Mouse (Mus musculus) embryonic facial prominence, embryonic 14.5 days (tissue): Measurements from ENCODE around the gene Cdkn3. TPM values are rescaled to one million over a fixed set of nuclear protein-coding genes. Genes with fewer than 3 reads are reported as not detected.
"Not testable (repeated sequence)": the region's sequence is repeated elsewhere in the genome, so short reads cannot be mapped to it uniquely, and the experiment has no call there.

Experiments used
- ATAC-seq: fragments of 200-750 bp; cut with Nextera tagmentation; 2 replicates; pipeline ENCODE4 v1.8.0; 2017; ENCODE audit warnings: low read depth, moderate number of reproducible peaks, moderate TSS enrichment
- DNase-seq: peaks from one replicate; pipeline ENCODE4 v3.0.0-alpha.2; 2015; ENCODE audit warnings: low spot score
- H3K27ac ChIP-seq: fragments of 300-500 bp; sonication (generic); replicated peaks from 2 replicates; pipeline ENCODE4 v1.5.1; 2014; ENCODE audit warnings: low read depth, mild to moderate bottlenecking, low read length, moderate library complexity
- H3K27me3 ChIP-seq: fragments of 300-500 bp; sonication (generic); replicated peaks from 2 replicates; pipeline ENCODE4 v1.6.1; 2014; ENCODE audit warnings: low read length; ENCODE audit not compliant: control insufficient read depth, insufficient read depth
- H3K36me3 ChIP-seq: fragments of 300-500 bp; sonication (generic); 2 replicates; pipeline ENCODE4 v1.6.1; 2014; ENCODE audit warnings: low read length, mixed read lengths; ENCODE audit not compliant: control insufficient read depth, insufficient read depth
- H3K4me1 ChIP-seq: fragments of 300-500 bp; sonication (generic); 2 replicates; pipeline ENCODE4 v1.6.1; 2014; ENCODE audit warnings: antibody characterized with exemption, low read length; ENCODE audit not compliant: control insufficient read depth, insufficient read depth
- H3K4me2 ChIP-seq: fragments of 300-500 bp; sonication (generic); 2 replicates; pipeline ENCODE4 v1.6.1; 2014; ENCODE audit warnings: low read depth, mild to moderate bottlenecking, low read length, moderate library complexity, mixed read lengths
- H3K4me3 ChIP-seq: fragments of 300-500 bp; sonication (generic); 2 replicates; pipeline ENCODE4 v1.5.1; 2014; ENCODE audit warnings: low read depth, mild to moderate bottlenecking, low read length
- H3K9ac ChIP-seq: fragments of 300-500 bp; sonication (generic); 2 replicates; pipeline ENCODE4 v1.6.1; 2014; ENCODE audit warnings: low read depth, mild to moderate bottlenecking, low read length, moderate library complexity, mixed read lengths
- H3K9me3 ChIP-seq: fragments of 300-500 bp; sonication (generic); 2 replicates; pipeline ENCODE4 v1.6.1; 2016; ENCODE audit warnings: low read length; ENCODE audit not compliant: control insufficient read depth
- WGBS: fragments of 180-500 bp; shearing (Covaris S2); extraction: QIAGEN DNeasy Blood & Tissue Kit; methylation state at CpG from one replicate; pipeline ENCODE4 v1.1.7; 2014; 5-methylcytosine and 5-hydroxymethylcytosine counted together
- polyA plus RNA-seq: library from polyadenylated mRNA; unstranded; fragments of >200 nt; fragmentation: Nextera tagmentation; extraction: Ambion mirVana; gene quantifications from 2 replicates; pipeline ENCODE4 v1.2.1, GENCODE M21; 2014

Cdkn3 gene
- polyA plus RNA-seq, 1 experiment from 2014 or later = 42.6 TPM

DNA sequence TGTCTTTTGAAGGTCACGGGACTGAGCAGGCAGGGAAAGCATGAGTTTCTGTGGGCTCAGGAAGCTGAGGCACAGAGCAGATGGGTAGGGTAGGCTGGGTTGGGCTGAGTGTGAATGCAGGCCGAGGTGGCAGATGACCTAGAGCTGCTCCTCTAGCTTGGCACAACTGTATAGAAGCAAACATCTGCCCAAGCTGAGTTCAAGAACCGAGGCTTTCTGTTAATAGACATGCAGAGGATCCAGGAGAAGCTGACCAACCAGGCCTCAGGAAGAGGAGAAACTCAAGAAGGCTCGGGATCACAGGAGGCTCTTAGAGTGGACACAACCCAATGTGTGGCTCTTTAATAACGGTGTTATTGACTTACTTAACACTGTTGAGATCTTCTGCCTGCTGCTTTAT, 45.8 kb downstream of the Cdkn3 start:
- Histone ChIP-seq H3K27ac (no peak overlapping the region), H3K27me3 (no peaks in the 10 kb centered on the region), H3K9ac (no peak overlapping the region), H3K9me3 (no peaks in the 10 kb centered on the region), H3K4me1 (no peaks in the 10 kb centered on the region), H3K4me3 (no peak overlapping the region), H3K4me2 (no peak overlapping the region), H3K36me3 (peaks cover 26% of the 10 kb centered on the region)
- DNase-seq (no peak), ATAC-seq (no peak)
- WGBS = 86% methylated on average over 5 of the region's 5 CpGs

DNA sequence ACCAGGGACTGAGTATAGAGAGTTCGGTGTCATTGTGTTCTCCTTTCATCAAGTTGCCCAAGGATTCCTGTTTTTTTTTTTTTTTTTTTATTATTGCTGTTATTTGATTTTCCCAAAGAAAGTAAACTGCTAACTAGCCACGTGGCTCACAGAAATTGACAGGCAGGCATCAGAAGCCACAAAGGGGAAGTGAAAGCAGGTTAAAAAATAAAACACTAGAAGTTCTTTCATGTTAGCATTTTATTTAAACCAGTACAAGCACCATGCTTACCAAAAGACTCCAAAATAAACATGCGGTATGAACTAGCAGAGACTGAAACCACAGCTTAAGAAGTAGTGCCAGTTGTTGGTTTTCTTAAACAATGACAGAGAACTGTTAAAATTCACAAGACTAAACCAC, 47.6 kb downstream of the Cdkn3 start:
- WGBS = 64% methylated on average over 3 of the region's 3 CpGs
- Histone ChIP-seq H3K36me3 (peaks cover 37% of the 10 kb centered on the region), H3K27ac (no peak overlapping the region), H3K27me3 (no peaks in the 10 kb centered on the region), H3K9ac (no peak overlapping the region), H3K4me3 (no peak overlapping the region), H3K4me1 (no peaks in the 10 kb centered on the region), H3K4me2 (no peak overlapping the region), H3K9me3 (no peaks in the 10 kb centered on the region)
- ATAC-seq (no peak), DNase-seq (no peak)

DNA sequence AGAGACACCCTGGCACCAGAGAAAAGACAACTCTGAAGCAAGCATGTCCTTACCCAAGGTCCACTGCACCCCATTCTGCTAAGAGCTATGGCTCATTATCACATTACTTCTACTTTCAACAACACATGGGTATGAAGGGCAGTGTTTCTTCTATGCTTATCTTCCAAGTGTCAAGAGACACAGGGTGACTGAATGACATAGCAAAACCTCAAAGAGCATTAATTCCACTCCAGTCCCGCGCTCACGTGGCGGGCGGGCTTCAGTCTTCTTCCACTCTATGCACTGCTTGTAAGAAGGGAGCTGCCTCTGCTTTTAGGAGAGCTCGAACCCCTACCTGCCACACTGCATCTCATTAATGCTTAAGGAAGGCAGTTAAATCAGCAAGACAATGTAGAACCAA, 55.3 kb downstream of the Cdkn3 start:
- H3K9me3 ChIP-seq = no peaks in the 10 kb centered on the region
- ATAC-seq (no peak), DNase-seq (no peak)
- peaks cover 12% of the 10 kb centered on the region for H3K4me1 ChIP-seq
- no peak overlapping the region for H3K4me3 ChIP-seq
- no peak overlapping the region for H3K27ac ChIP-seq
- no peak overlapping the region for H3K4me2 ChIP-seq
- WGBS = 85% methylated on average over 6 of the region's 6 CpGs
- peaks cover 57% of the 10 kb centered on the region for H3K36me3 ChIP-seq
- H3K27me3 ChIP-seq = no peaks in the 10 kb centered on the region
- H3K9ac ChIP-seq = no peak overlapping the region

DNA sequence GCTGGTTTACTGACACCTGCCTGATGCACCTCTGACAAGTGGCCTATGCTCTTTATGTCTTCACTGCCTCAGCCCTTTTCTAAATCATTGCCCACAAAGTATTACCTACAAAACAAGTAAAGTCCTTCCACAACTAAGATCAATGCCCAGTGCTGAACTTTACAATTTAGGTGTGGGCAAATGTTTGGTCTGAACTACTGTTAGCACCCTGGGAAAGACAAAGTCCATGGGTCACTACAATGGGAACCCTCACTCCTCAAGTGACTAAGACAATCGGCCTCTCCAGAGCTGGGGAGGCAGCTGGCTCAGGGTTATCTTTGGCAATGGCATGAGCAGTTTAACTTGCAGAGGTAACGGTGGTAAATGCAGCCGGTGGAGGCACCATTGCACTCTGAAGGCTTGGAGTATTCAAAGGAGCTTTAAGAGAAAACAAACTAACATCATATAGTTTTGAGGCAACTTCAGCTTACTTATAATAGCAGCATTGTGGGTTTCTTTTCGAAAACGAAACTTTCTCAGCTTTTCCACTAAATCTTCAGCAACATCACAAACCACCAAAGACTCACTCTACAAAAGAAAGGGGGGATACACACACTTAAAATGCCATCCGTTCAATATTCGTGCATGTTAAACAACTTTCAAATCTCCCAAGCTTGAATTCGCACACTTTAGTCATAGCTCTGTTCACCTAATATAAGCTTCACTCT, 56.7 kb downstream of the Cdkn3 start:
- H3K9me3 ChIP-seq = no peaks in the 10 kb centered on the region
- DNase-seq (no peak), ATAC-seq (no peak)
- H3K27ac ChIP-seq = no peak overlapping the region
- no peaks in the 10 kb centered on the region for H3K27me3 ChIP-seq
- no peak overlapping the region for H3K4me3 ChIP-seq
- peaks cover 45% of the 10 kb centered on the region for H3K36me3 ChIP-seq
- 92% methylated on average over 8 of the region's 8 CpGs for WGBS
- peaks cover 13% of the 10 kb centered on the region for H3K4me1 ChIP-seq
- no peak overlapping the region for H3K4me2 ChIP-seq
- no peak overlapping the region for H3K9ac ChIP-seq

DNA sequence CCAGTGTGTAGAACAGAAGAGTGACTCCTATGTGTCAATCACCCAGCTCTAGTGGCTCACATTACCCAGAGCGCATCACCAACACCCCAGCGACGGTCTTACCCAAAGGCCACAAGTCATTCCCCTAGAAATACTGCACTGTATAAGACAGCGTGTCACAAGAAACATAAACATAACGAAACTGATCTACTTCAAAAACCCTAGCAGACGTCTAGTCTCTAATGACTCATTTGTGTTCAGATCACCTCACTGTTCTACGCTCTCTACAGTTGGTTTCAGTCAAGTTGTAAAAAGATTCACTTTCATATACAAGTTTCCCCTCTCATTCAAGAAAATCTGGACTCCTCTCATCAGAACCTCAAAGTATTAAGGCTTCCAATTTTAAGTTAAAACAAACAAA, 58.4 kb downstream of the Cdkn3 start:
- Histone ChIP-seq H3K27ac (no peak overlapping the region), H3K4me3 (no peak overlapping the region), H3K4me2 (no peak overlapping the region), H3K36me3 (peaks cover 32% of the 10 kb centered on the region), H3K9me3 (no peaks in the 10 kb centered on the region), H3K9ac (no peak overlapping the region), H3K4me1 (peaks cover 13% of the 10 kb centered on the region), H3K27me3 (0 out of 2 replicates have a peak, but pooled peaks cover 2% of the 10 kb centered on the region)
- DNase-seq (no peak), ATAC-seq (no peak)
- WGBS = 89% methylated on average over 7 of the region's 7 CpGs

DNA sequence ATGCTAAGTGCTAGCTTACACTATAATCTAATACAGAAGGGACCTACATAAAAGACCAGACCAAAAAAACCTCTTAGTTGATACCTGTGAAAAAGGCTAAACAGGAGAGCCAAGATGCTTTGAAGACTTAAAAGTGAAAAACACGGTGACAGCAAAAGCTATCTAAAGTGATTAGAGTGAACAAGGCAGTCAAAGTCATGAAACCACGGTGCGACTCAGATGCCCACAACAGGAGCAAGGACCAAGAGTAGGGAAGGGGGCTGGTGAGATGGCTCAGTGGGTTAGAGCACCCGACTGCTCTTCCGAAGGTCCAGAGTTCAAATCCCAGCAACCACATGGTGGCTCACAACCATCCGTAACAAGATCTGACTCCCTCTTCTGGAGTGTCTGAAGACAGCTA, 59.6 kb downstream of the Cdkn3 start:
- H3K27me3 ChIP-seq, DNase-seq, H3K9ac ChIP-seq, H3K27ac ChIP-seq, H3K9me3 ChIP-seq, H3K4me3 ChIP-seq, H3K4me2 ChIP-seq, ATAC-seq: not testable (repeated sequence)
- WGBS = 97% methylated on average over 5 of the region's 6 CpGs
- peaks cover 13% of the 10 kb centered on the region for H3K4me1 ChIP-seq
- peaks cover 23% of the 10 kb centered on the region for H3K36me3 ChIP-seq

Other genes starting within 250 kb of the Cdkn3 start
- gene Cnih1, start 27.9 kb downstream of the Cdkn3 start, polyA plus RNA-seq = 214 and 219 TPM in 2 replicates
- 85.7 and 90.0 TPM in 2 replicates for gene Gmfb, start 61.7 kb downstream of the Cdkn3 start, polyA plus RNA-seq
- 27.9 and 28.7 TPM in 2 replicates for gene Cgrrf1, start 71.6 kb downstream of the Cdkn3 start, polyA plus RNA-seq
- gene Samd4, start 122.3 kb downstream of the Cdkn3 start, polyA plus RNA-seq = 8.2 and 9.6 TPM in 2 replicates